ENCODE assay signal across 29 mouse cellular contexts in the genomic region with DNA sequence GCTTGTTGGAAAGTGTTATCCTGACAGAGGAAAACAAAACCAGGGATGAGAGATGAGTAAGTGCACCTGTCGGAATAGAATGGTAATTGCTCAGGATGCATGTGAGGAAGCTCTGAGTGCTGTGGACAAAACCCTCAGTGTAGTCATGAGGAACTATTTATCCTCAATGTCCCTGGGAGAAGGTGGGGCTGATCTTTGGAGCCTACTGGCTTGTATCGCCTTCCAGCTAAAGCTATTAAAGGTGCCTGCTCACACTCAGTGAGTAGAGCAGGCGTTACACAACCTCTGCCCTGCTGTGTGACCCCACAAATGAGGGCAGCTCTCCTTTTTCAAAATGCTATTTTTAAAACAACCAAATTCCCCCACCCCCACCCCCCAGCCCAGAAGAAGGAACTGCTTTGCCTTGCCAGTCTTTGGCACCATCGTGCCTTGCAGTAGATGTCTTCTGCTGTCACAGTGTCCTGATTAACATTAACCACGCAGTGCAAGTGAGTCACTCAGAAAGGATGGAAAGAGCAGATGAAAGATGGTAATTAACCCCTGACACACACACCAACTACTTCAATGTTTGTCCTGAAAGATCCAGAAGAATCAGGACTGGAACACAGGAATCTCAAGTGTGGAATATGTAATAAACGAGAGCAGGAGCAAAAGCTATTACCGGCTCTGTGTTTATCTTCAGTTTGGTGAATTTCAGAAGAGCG.
DNase-seq lines count a peak whose midpoint lies in the region; TF ChIP-seq lines count a peak whose summit lies in the region.
"Had no signal": no experiment of that assay in that cellular context is flagged by ENCODE, and none has a peak within 500 bp of the region (broad histone marks: within the 10 kb centered on the region; RNA-seq: fewer than 3 reads in every experiment).

No protein-coding gene starts in this region.

- H3K79me2 ChIP-seq in heart, adult 2 months (replicated peaks; ENCODE audit: control insufficient read depth, insufficient read depth, low read length) = no peaks in the 10 kb centered on the region

- 0 out of 2 replicates have a peak overlapping the region, but pooled peaks have one; percentile 16 for H3K27ac ChIP-seq in heart, embryonic 10.5 days
- no peak overlapping the region for H3K27ac ChIP-seq in heart, adult 2 months
- H3K27ac ChIP-seq: embryonic facial prominence, embryonic 12.5 days; heart, embryonic 13.5 days; hindbrain, embryonic 10.5 days; hindbrain, embryonic 15.5 days; limb, embryonic 10.5 days; limb, embryonic 15.5 days; liver, embryonic 13.5 days; macrophage; midbrain, embryonic 13.5 days; neural tube, embryonic 13.5 days; stomach, embryonic 15.5 days had no signal

- H3K4me3 ChIP-seq in heart, embryonic 10.5 days = no peak overlapping the region
- no peak overlapping the region for H3K4me3 ChIP-seq in heart, adult 2 months
- H3K4me3 ChIP-seq: embryonic facial prominence, embryonic 12.5 days; heart, embryonic 13.5 days; hindbrain, embryonic 10.5 days; hindbrain, embryonic 15.5 days; limb, embryonic 10.5 days; limb, embryonic 15.5 days; liver, embryonic 13.5 days; midbrain, embryonic 13.5 days; neural tube, embryonic 13.5 days; stomach, embryonic 15.5 days had no signal

- WGBS in heart, embryonic 10.5 days = 58% methylated on average over 8 of the region's 8 CpGs
- WGBS in heart, adult 2 months = 55% methylated on average over 8 of the region's 8 CpGs

- TF ChIP-seq POLR2A in heart, adult 2 months (IDR thresholded peaks at IDR 0.05; ENCODE audit: insufficient read depth, low read depth, low read length) = no peak

- TF ChIP-seq EP300 in heart, adult 2 months (IDR thresholded peaks at IDR 0.05; ENCODE audit: insufficient read depth, low read depth, low read length) = no peak

- no peaks in the 10 kb centered on the region for H3K36me3 ChIP-seq in heart, embryonic 10.5 days
- H3K36me3 ChIP-seq in heart, adult 2 months (ENCODE audit: control insufficient read depth, insufficient read depth, low read length) = no peaks in the 10 kb centered on the region
- H3K36me3 ChIP-seq: embryonic facial prominence, embryonic 12.5 days; heart, embryonic 13.5 days; hindbrain, embryonic 10.5 days; hindbrain, embryonic 15.5 days; limb, embryonic 10.5 days; limb, embryonic 15.5 days; liver, embryonic 13.5 days; midbrain, embryonic 13.5 days; neural tube, embryonic 13.5 days; stomach, embryonic 15.5 days had no signal

- no peaks in the 10 kb centered on the region for H3K9me3 ChIP-seq in heart, embryonic 10.5 days
- H3K9me3 ChIP-seq: embryonic facial prominence, embryonic 12.5 days; heart, embryonic 13.5 days; hindbrain, embryonic 10.5 days; hindbrain, embryonic 15.5 days; limb, embryonic 10.5 days; limb, embryonic 15.5 days; liver, embryonic 13.5 days; midbrain, embryonic 13.5 days; neural tube, embryonic 13.5 days; stomach, embryonic 15.5 days had no signal

- DNase-seq in adrenal gland, postnatal 14 days = peak; percentile 6
- DNase-seq in adrenal gland, adult 8-10 months = no peak
- DNase-seq in heart, embryonic 10.5 days (ENCODE audit: low spot score) = no peak
- no peak for DNase-seq in heart, adult 2 months
- DNase-seq in kidney, postnatal 36 days = peak; percentile 28 to 43
- DNase-seq in kidney, postnatal 25 days = no peak
- no peak for DNase-seq in layer of hippocampus, adult 11-12 months (ENCODE audit: low spot score)
- DNase-seq: adrenal gland, postnatal 10 days; cerebellum, adult 11-12 months; cerebellum, adult 9-11 months; embryo, embryonic 11 days; heart, postnatal 14 days; kidney, postnatal 4 days; layer of hippocampus, postnatal 36 days; liver, embryonic 13.5 days; lung, adult 18-20 months; lung, postnatal 10 days; retina, postnatal 1 day; right cerebral cortex, postnatal 14 days had no signal

- H3K9ac ChIP-seq in heart, adult 2 months (ENCODE audit: low read depth, low read length) = no peak overlapping the region
- H3K9ac ChIP-seq: embryonic facial prominence, embryonic 12.5 days; heart, embryonic 13.5 days; hindbrain, embryonic 15.5 days; limb, embryonic 15.5 days; liver, embryonic 13.5 days; midbrain, embryonic 13.5 days; neural tube, embryonic 13.5 days; stomach, embryonic 15.5 days had no signal

- peaks cover 11% of the 10 kb centered on the region for H3K4me1 ChIP-seq in heart, embryonic 10.5 days
- no peaks in the 10 kb centered on the region; the same call in 1 of the 2 replicates for H3K4me1 ChIP-seq in heart, adult 2 months (ENCODE audit: control insufficient read depth, insufficient read depth, low read length)
- H3K4me1 ChIP-seq: embryonic facial prominence, embryonic 12.5 days; hindbrain, embryonic 15.5 days; limb, embryonic 10.5 days; liver, embryonic 13.5 days; stomach, embryonic 15.5 days had no signal

- TF ChIP-seq CTCF in heart, adult 2 months (IDR thresholded peaks at IDR 0.05) = no peak

- no peaks in the 10 kb centered on the region for H3K27me3 ChIP-seq in heart, embryonic 10.5 days (ENCODE audit: insufficient read depth, poor library complexity, severe bottlenecking)
- no peaks in the 10 kb centered on the region for H3K27me3 ChIP-seq in heart, adult 2 months (ENCODE audit: control insufficient read depth, insufficient read depth, low read length)
- H3K27me3 ChIP-seq: embryonic facial prominence, embryonic 12.5 days; heart, embryonic 13.5 days; hindbrain, embryonic 15.5 days; limb, embryonic 15.5 days; liver, embryonic 13.5 days; midbrain, embryonic 13.5 days; neural tube, embryonic 13.5 days; stomach, embryonic 15.5 days had no signal

- intact Hi-C loops in heart, adult 2 months (cut with DNase I) = loop anchor here (5.0 kb wide), 1 partner anchor 84 kb away; no protein-coding TSS in a partner anchor

Comparison
In these comparisons a context has a peak if more than half of its experiments do, and no peak if none do; other contexts are left out.
1. DNase-seq: peak in adrenal gland, postnatal 14 days (single experiment) and kidney, postnatal 36 days (2 of 2); none in adrenal gland, adult 8-10 months (single experiment), heart, embryonic 10.5 days (single experiment), heart, adult 2 months (0 of 2), kidney, postnatal 25 days (0 of 2) and layer of hippocampus, adult 11-12 months (single experiment).